Mouse (Mus musculus) layer of hippocampus, adult 8-10 months (tissue): ENCODE measurements around the gene Crabp1. TPM values are rescaled to one million over a fixed set of nuclear protein-coding genes. Genes with fewer than 3 reads are reported as not detected.
A peak's percentile ranks its signal among the peaks of the same experiment; 100 is the strongest.

Experiments
- DNase-seq, 2 experiments: peaks; one replicate each; pipeline ENCODE4 v3.0.0; 2022; ENCODE audit warnings: low spot score in 2 of 2
- total RNA-seq, 4 experiments: library from RNA; stranded (reverse); gene quantifications; 2 replicates each; pipeline ENCODE4 v1.2.4; 2022

Gene Crabp1
- 1 to 10 TPM in 2 of 4 experiments, not detected in 2; 1.0 to 1.3 TPM for total RNA-seq

DNA sequence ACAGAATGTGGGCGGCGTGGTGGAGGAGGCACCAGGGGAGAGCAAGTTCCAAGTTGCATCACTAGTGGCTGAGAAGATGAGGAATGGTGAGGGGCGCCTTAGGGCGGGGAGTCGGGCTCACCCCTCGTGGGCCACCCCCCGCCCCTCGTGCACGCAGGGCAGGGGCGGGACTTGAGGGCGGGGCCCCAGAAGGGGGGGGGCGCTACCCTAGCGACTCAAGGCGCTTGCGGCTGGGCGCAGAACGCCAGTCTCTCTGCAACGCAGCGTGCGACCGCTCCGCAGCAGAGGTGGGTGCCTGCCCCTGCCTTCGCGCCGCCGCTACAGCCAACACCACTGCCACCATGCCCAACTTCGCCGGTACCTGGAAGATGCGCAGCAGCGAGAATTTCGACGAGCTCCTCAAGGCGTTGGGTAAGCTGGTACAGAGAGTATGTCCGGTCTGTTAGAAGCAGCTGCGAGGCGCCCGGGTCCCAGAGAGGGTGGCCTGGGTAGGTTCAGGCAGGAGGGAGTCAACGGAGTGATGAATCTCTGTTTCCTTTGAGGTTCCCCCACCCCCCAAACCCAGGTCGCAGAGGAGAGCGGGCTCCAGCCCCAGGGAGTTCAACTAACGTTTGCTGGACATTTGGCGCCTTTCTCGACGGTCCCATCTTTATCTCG is at the start of gene Crabp1:
Gene Crabp1 (plus strand): TSS at position 188 of the 657 bp plus-strand sequence.
- DNase-seq = no peak

GRCm38 (mm10) chr9:54715776-54716175 is 48.8 kb upstream of the Crabp1 start:
- DNase-seq = no peak

GRCm38 (mm10) chr9:54717527-54717926 is 47.0 kb upstream of the Crabp1 start:
- no peak for DNase-seq

DNA sequence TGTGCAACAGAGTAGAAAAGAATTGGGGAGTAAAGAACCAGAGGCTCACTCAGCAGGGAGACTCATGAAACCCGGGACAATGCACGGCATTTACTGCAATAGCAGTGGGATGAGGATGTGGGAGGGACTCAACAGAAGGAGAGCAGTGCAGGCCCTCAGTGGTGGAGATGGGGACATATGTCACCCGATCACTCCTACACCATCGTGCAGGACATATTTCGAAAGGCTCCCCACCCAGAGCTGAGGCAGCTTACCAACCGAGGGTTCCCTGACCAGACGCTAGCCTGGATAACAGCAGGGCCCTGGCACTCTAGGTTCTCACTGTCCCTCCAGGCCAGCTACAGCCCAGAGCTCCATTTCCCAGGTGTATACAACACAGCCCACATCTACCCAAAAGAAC is 42.4 kb upstream of the Crabp1 start:
- peak; percentile 52 to 54 for DNase-seq

- DNase-seq = no peak
Measured at GRCm38 (mm10) chr9:54722596-54722995, 42.0 kb upstream of the Crabp1 start.

DNA sequence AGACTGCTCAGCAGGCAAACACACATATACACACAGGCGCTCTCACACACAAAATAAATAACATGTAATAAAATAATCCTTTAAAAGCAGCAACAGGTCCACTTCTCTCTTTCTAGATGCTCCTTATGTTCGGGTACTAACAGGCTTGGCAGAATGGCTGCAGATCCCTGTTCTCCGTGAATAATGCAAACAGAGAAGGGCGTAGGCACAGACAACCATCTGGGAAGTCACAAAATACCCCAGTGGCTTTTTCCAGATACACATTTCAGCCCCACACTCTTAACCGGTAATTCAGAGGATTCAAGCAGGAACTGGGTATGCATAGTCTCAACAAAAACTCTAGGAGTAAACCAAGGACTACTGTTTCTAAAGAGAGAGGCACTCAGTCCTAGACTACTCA is 38.2 kb upstream of the Crabp1 start:
- no peak for DNase-seq

- DNase-seq = no peak
Measured at GRCm38 (mm10) chr9:54732122-54732521, 32.4 kb upstream of the Crabp1 start.

- peak; percentile 94 to 96 for DNase-seq
Measured at GRCm38 (mm10) chr9:54733921-54734638, 30.5 kb upstream of the Crabp1 start, which contains the start of gene Wdr61. Wdr61 (minus strand) TSS chr9:54734519.

- DNase-seq = no peak
Measured at GRCm38 (mm10) chr9:54734639-54735252, 29.8 kb upstream of the Crabp1 start.

DNA sequence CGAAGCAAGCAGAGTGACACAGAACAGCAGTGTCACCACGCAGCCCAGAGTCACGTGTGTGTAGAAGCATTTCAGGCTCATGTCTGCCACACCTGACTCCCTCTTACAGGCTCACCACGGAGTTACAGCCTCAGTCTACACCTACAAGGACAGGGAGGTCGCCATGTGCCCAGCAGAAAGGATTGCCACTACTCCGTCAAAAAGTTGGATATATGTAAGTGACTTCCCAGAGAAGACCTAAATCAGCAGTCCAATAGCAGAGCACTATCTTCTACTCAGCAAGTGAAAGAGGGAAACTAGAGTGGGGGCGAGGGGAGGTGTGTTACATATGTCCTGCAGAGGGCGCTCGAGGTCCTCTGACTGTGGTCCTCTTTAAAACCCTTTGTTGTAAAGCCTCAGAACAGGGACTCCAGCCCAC is 28.3 kb upstream of the Crabp1 start:
- DNase-seq = peak in 1 of 2 experiments; percentile 35

GRCm38 (mm10) chr9:54738376-54738775 is 26.2 kb upstream of the Crabp1 start:
- peak; percentile 39 to 53 for DNase-seq

- no peak for DNase-seq
Measured at GRCm38 (mm10) chr9:54743891-54744290, 20.7 kb upstream of the Crabp1 start.

GRCm38 (mm10) chr9:54745740-54746370 is 18.7 kb upstream of the Crabp1 start:
- no peak for DNase-seq

- no peak for DNase-seq
Measured at GRCm38 (mm10) chr9:54750215-54750981, 14.2 kb upstream of the Crabp1 start.

- DNase-seq = no peak
Measured at GRCm38 (mm10) chr9:54751684-54752083, 12.9 kb upstream of the Crabp1 start.

DNA sequence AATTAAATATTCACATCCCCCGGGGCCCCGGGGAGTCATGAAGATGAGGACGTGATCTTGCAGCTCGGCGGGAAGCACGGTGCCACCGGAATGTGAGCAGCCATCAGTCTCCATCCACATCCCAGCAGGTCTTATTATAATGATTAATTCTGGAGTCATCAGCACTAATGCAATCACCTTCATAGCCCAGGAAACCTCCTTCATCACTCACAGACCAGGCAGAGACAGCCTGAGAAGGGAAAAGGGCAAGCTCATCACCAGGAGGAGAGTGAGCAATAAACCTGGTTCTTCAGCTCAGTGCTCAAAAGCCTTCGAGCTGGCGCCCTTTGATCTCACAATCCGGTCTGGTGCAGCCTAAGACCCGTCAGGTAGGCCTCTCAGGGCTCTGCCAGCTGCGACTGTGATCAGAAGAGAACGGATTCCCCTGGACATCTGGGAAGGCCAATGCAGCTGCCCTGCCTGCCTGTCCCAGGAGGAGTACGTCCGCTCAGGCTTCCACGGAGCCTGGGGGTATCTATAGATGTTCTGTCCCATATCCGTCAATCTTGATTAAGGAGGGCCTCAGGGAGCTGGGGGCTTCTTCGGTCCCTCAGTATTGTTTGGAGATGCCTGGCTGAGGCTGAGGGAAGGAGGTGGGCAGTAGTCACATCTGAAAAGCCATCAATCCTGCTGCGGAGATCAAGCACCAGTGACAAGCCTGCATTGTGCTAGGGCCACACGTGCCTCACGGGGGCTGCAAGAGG is 12.2 kb upstream of the Crabp1 start:
- no peak for DNase-seq

- no peak for DNase-seq
Measured at GRCm38 (mm10) chr9:54752944-54753295, 11.6 kb upstream of the Crabp1 start.

- DNase-seq = no peak
Measured at GRCm38 (mm10) chr9:54759592-54759991, 5.0 kb upstream of the Crabp1 start.

GRCm38 (mm10) chr9:54764091-54764490 is 457 bp upstream of the Crabp1 start:
- DNase-seq = no peak

- DNase-seq = no peak
Measured at GRCm38 (mm10) chr9:54765336-54766085, 963 bp downstream of the Crabp1 start.
